Mouse (Mus musculus) embryo, embryonic 9.5 days (tissue): ENCODE data around the gene Tbxas1.

Experiments used
- DNase-seq: peaks from one replicate; pipeline ENCODE4 v3.0.0-alpha.2; 2017; ENCODE audit errors: extremely low spot score

The Tbxas1 gene

DNA sequence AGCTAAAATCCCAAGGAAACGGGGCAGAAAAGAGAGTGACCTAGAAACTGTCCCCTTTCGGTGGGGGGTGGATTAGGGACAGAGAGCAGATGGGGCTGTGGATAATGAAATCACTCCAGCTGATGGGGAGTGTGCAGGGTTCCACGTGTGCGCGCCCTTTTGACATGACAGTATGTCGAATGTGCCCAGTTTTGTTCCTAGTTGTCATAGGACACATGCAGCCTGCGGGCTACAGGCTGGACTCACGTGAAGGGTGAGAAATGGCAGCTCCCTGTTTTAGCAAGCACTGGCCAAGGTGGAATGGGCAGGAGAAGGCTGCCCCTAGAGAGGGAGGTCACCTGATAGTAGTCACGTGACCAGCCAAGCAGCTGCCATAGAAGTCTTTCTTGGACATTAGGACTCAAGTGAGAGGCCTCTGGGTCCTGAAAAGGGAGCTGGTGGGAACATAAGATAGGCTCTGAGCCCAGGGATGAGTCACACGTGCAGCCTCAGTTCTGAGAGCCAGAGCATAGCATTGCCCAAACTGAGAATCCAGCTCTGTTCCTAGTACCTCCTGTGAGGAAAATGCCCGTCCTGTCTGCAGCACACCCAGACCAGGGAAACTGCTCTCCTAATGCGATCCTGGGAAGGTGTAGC, 85.7 kb downstream of the Tbxas1 start:
- no peak for DNase-seq

DNA sequence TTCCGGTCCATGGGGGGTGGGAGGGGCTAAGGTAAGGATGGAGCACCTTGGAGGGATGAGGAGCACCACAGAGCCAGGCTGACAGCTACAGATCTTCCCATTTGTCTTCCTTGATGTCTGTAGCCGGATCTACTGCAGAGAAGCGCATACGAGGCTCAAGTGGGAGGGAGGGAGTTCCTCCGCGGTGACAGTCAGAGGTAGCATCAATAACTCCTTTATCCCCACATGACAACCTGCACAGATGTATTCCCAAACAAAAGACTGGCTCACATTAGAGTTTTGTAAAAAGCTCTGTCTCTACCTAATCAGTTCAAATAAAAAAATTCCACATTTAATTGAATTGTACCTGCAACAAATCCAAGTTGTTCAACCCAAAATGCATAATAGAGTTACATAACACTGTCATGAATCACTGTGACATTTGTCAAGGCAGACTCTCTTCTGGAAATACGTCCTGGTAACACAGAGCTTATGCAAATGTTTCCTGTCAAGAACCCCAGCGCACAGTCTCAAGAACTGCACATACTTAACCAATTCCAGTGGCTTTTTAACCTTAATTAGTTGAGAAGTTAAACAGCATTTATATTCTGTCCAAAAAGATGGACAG, 86.3 kb downstream of the Tbxas1 start:
- no peak for DNase-seq

DNA sequence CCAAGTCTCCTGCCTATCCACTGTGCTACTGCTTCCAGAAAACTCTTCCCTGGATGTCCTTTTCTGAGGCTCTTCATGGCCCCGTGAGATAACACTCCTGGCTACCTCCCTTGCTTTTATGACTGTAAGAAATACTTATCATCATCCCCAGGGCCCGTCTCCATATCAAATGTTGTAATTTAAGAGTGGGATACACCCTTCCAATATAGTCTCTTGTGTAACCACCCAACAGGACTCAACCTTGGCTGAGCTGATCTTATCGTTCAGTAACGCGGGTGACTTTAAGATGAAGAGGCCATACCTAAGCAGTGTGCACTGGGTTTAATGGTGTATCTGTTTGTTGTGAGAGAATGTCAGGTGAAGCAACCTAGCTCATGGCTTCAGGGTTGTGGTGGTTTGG, 91.6 kb downstream of the Tbxas1 start:
- DNase-seq, result no peak

DNA sequence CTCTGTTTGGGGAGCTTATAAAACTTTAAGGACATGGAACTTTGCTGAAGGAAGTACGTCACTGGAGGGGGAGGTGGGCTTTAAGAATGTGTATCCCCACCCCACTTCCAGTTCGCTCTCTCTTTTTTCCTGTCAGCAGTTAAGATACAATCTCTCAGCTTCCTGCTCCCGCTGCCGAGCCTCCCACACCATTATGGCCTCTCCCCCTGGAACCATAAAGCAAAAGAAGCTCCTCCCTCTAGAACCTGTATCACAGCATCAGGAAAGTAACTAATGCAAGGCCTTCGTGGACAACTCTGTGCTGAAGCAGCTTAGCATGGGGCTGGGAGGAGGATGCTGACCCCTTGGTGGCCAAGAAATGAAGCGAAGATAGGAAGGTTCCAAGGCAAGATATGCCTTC, 92.1 kb downstream of the Tbxas1 start:
- no peak for DNase-seq

DNA sequence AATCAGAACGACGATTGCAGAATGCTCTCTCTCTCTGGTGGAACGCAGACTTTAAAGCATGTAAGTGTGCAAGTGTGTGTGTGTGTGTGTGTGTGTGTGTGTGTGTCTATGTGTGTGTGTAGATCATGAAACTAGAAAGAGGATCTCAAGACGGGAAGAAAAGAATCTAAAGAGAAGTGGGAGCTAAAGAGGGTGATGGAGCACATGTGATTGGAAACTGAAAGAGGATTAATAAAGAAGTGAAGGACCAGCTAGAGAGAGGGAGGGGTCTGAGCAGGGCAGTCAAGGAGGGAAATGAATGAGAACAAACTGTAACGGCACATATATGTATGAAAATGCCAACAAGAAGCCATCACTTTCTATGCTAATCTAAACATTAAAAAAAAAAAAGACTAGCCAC, 92.8 kb downstream of the Tbxas1 start:
- DNase-seq, result no peak

DNA sequence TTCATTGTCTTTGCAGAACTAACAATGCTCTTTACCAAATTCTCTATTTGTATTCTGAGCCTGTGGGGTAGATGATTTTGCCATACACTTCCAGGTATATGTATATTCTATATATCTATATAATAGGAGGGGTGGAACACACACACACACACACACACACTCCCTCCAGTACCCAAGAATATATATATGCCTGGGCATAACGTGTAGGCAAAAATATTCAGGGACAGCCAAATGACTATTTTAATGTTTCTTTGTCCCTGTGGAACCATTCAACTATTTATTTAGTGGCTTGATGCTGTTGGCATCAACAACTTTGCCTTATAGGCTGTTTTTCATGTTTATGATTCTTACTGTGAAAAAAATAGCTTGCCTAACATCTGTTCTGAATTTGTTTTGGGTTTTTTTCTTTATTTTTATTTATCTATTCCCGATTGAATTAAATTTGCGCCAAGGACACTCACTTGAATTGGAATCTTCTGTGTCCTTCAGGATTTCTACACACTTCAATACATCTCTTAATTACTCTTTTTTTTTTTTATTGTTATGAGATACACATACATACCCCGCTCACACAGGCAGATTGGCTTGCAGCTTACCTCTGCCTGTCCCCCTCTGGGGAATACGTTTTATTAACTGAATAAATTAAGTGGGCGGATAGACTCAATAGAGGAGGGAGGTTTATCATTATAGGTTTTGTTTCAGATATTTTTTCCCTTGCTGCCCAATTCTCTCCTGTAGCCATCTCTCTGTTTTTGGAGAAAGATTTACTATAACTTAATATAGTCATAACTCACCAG, 94.9 kb downstream of the Tbxas1 start:
- no peak for DNase-seq

DNA sequence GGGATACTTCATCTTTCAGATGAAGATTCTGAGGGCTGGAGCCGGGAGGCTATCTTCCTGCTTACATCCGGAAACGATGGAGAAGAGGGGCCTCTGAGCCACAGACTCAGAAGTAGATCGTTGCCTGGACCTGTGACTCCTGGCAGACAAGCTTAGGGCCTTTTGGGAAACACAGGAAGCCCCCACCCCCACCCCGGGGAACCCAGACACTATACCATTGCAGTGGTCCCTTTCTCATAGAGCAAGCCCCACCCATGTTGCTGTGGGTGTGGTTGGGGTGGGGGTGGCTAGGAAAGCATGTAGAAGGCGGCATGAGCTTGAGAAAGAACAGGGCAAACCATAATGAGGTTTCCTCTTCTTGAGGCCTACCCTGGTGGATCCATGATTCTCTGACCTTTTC, 95.6 kb downstream of the Tbxas1 start:
- DNase-seq, result no peak

DNA sequence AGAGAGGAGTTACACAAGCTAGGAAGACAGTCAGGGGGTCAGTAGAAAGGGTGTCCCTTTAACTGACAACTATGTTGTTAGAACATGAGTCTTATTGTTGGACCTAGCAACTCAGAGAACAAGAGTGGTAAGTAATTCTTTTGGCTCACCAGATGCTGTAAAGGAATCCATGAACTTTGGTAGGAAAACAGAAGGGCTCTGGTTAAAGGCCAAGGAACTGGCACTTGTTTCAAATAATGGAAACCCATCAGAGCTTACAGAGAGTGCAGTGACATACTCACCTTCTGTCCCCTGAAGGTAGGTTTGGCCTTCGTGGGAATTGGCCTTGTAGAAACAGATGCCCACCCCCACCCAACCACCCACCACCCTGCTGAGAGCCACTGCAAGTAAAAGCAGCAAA, 97.6 kb downstream of the Tbxas1 start:
- DNase-seq, result no peak

DNA sequence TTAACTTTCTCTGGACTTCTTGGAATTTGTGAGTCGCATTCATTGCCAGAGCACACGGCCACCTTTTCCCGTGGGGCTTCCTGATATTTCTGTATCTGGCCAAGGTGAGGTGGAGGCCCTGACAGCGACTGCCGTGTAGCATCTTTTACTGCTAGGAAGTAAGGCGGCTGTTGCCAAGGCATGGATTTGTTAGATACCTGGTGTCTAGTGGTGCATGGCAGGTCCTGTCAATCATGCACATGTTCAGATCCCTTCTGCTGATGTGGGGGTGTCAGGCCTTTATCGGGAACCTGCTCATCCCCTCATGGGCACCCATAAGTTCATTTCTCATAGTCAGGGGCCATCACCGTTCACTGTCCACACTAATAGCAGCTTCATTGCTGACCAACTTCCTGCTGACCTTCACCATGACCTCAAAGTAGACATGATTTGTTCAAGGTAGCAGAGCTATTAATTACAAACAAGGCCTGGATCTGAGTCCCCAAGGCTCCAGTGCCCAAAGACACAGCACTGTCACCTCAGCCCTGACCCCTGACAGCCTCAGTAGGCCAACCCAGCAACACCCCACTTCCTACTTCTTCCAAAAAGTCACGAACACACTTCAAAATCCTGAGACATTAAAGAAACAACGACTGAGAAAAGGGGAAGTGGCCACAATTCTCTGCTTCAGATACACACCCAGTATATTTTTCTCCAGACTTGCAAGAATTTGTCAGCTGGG, 98.4 kb downstream of the Tbxas1 start:
- DNase-seq, result no peak

DNA sequence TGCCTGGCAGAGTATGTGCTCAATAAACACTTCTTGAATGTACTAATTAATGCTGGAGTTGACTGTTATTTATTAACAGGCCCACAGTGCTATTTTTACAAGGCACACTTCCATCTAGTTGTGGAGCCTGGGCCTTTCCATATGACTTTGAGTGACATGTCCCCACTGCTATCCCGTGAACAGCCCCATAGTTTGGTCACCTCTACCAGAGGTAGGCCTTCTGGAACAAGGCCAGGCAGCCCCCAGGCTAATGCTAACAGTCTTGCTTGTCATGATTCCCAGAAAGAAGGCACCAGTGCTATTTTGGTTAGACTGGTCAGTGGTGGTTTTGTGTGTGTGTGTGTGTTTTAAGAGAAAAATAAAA, 98.9 kb downstream of the Tbxas1 start:
- no peak for DNase-seq

DNA sequence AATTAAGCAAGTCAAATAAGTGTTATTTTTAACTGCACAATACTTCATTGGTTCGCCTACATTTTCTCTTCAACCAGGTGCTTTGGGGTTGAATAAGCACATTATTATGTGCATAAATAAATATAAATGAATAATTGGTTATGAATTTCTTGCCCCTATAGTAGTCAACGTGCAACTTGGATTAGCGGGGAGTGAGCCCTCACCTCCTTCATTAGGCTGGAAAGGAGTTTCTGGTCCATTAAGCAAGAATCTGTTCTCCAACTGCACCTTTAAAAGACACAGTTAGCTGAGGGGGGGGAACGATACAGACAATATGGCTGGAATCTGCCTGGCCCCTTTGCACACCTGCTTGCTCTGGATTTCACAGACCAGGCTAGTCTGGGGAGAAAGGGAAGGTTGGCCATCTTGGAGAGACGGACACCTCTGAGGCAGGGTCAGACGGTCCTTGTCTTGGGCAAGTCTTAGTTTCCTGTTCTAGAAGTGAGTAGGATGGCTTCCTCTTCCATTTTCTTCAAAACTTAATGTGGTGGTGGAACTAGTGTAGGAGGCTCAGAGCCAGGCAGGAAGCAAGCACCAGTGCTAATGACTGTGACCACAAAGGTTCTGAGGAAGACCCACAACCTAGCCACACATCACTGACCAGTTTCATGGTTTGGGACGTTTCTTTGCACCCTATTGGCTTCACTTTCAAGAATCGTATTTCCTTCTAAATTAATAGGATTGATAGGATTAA, 99.5 kb downstream of the Tbxas1 start:
- no peak for DNase-seq

DNA sequence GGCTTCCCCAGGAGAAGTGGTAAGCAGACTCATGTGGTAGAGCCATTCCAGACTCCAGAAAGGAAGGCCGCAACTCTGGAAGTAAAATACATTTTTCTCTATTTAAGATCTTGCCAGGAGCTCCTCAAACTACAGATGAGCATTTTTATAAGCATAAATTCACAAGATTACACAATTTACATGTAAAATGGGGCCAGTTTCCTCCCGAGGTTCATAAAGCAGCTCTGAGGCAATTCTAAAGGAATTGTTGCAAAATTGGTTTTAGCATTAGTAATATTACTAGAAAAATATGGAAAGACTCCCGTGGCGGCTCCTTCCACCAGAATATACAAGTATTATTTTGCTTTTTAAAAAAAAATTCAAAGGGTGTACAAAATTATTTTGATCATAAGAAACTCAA, 100.7 kb downstream of the Tbxas1 start:
- DNase-seq, result no peak

DNA sequence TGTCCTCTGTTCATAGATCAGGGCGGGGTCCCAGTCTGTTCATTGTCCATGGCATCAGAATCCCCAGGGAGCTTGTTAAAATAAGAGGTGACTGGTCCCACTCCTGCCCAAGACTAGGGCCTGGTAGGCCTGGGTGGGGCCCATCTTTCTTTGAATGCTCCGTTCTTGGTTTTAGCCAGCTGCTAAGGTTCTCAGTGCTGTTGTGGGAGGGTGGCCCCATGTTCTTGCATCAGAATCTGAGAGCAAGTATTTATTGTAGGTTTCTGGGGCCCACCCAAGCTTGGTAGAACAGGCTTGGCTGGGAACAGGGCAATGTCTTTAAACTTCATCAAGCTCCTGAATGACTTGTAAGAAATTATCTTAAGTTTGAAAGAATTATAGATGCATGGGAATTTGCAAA, 101.2 kb downstream of the Tbxas1 start:
- DNase-seq, result no peak

DNA sequence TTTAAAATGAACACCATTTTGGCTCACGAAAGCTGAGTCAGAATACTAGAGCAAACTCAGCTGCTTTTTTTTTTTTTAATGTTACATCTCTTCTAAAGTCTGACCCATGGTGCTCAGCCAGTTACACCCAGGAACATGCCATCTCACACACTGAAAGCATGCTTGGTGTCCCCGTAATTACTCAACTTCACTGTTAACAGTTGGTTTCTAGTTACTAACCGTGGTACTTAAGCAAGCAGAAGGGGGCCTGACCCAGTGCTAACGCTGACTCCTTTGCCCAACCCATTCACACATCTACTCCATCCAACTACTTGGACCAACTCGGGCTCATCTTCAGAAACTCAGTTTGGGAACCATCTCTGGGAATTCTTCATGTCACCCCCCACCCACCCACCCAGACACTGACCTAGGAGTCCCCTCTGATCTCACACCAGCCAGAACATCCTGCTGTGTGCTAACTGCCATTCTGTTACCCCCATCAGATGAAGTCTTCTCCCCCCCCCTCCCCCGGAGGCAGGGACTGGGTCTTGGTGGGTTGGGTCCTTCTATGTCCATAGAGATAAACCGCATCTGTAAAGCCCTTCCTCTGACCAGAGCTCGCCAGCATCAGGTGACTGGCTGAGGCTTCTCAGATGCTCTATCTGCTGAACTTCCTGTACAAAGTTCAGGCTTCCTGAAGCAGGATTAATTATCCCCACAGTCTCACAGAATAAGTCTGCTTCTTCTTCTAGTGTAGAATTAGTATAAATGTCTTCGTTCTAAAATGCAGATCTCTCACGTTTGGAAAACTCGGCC, 105.9 kb downstream of the Tbxas1 start:
- no peak for DNase-seq

DNA sequence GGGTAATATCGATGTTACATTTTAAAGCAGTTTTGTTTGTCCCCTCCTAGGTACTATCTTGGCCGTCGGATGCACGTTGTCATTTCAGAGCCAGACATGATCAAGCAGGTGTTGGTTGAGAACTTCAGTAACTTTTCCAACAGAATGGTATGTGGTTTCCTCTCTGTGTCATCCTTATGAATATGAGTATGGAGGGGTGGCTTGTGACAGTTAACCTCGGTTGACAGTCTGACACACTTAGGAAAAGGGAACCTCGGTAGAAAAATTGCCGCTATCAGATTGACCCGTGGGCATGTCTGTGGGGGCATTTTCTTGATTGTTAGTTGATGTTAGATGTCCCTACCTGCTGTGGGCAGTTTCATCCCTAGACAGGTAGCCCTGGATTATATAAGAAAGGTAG, 106.9 kb downstream of the Tbxas1 start:
- DNase-seq, result no peak

DNA sequence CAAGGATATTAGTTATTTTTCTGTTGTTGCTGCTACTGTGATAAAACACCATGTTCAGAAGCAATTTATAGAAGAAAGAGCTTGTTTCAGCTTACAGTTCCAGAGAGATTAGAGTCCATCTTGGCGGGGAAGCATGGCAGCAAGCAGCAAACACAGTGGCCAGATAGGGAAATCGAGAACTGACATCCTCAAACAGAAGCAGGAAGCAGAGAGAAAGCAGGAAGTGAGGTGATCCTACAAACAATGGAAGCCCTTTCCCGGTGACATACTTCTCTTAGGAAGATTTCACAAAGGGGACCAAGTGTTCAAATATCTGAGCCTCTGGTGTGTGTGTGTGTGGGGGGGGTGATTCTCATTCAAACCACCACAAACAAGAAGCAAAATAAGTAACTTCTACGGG, 107.5 kb downstream of the Tbxas1 start:
- DNase-seq, result no peak

DNA sequence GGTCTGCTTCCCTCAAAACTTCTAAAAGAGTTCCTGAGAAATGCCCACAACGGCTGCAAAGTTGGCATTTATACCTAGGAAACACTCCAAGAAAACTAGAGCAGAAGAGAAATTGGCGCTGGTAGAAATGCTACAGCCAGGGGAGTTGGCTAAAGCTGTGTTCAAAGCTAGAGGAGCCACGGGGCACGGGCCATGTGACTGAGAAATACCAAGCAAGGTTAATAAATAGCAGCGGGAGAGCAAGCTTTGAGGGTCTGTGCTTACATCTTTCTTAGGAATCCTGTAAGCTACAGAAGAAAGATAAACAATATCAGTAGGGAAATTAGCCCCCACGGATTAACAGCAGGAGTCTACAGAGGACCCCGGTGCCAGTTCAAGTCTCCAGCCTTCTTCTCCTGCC, 107.9 kb downstream of the Tbxas1 start:
- DNase-seq, result no peak

DNA sequence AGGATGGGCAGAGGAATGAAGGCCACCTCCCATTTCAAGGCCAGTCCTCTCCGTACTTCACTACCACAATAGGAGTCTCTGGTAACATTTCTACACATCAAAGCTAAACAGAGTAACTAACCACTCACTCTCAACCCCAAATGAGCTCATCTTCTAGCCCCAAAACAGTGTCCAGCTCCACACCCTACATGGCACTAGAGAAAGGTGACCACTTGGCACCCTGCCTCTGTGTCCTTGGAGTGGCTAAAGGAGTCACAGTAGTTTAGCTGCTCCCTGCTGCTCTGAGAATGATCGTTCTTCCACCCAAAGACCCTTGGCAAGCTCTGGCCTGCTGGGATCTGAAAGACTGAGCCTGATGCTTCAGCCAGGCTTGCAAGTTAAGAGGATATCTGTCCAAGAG, 109.4 kb downstream of the Tbxas1 start:
- no peak for DNase-seq

DNA sequence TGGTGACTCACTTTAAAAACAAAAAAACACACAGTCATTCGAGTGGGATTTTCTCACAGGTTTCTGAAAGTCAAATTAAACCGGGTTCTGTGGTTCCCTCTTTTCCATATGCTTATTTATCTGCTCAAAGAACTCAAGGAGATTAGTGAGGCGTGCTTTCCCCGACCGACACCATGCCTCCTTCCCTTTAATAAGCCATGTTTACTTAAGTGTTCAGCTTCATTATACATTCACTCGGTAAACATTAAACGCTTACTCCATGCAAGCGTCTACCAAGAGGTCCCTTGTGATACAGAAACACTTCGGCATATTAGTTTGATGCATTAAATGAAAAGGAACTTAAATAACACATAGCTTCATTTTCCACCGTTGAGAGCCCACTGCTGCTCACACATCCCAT, 111.4 kb downstream of the Tbxas1 start:
- no peak for DNase-seq

DNA sequence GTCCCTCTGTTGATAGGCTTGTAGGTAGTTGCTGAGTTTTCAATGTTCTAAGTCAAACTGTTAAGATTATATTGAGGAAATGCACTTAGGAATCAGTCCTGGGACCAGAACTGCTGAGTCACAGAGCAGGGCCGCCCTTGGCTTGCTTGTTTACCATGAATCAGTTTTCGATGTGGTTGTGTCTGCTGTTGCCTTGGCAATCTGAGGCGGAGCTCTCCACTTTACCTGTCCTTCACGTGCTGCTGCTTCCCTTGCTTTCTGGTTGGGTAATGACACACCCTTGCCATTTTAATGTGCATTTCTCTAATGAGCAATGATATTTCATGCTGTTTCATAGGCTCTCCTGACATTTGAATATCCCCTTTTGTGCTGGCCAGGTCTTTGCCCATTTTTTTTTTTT, 116.8 kb downstream of the Tbxas1 start:
- DNase-seq, result no peak

DNA sequence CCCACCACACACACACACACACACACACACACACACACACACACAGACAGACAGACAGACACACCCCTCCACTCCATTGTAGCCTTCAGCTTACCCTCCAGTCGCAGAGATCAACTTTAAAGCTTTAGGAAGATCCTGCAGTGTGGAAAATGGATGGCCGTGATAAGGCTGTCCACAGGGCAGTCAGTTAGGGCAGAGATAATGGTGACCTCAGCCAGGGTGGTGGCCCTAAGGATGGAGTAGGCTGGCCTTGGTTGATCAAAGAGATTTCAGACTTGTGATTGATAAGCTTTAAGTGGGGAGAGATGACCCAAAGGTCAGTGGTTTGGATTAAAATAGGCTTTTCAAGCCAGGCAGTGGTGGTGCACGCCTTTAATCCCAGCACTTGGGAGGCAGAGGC, 120.6 kb downstream of the Tbxas1 start:
- DNase-seq, result no peak
